Mouse (Mus musculus): ENCODE results near the gene Eif2s3y.

Eif2s3y gene

GRCm38 (mm10) chrY:1009882-1010751 lies at the start of gene Eif2s3y:
Gene Eif2s3y (plus strand): TSS chrY:1010543.
- DNase-seq, result no peak
